Mouse (Mus musculus) neural tube, embryonic 14.5 days (tissue): Measurements from ENCODE around the gene Bard1. TPM values are rescaled to one million over a fixed set of nuclear protein-coding genes. Genes with fewer than 3 reads are reported as not detected.

Experiments used
- ATAC-seq: fragments of 200-750 bp; cut with Nextera tagmentation; 2 replicates; pipeline ENCODE4 v1.8.0; 2017; ENCODE audit warnings: low read depth, mild to moderate bottlenecking, moderate TSS enrichment, moderate library complexity
- H3K27ac ChIP-seq: fragments of 300-500 bp; sonication (generic); 2 replicates; pipeline ENCODE4 v1.5.1; 2014; ENCODE audit warnings: low read depth, mild to moderate bottlenecking, control low read depth, low read length, moderate library complexity, mixed read lengths
- H3K27me3 ChIP-seq: fragments of 300-500 bp; sonication (generic); 2 replicates; pipeline ENCODE4 v1.6.1; 2014; ENCODE audit warnings: low read length; ENCODE audit not compliant: control insufficient read depth, insufficient read depth
- H3K36me3 ChIP-seq: fragments of 300-500 bp; sonication (generic); 2 replicates; pipeline ENCODE4 v1.6.1; 2014; ENCODE audit warnings: low read length, mixed read lengths; ENCODE audit not compliant: control insufficient read depth, insufficient read depth
- H3K4me1 ChIP-seq: fragments of 300-500 bp; sonication (generic); 2 replicates; pipeline ENCODE4 v1.6.1; 2014; ENCODE audit warnings: low read length; ENCODE audit not compliant: control insufficient read depth, insufficient read depth
- H3K4me2 ChIP-seq: fragments of 300-500 bp; sonication (generic); 2 replicates; pipeline ENCODE4 v1.6.1; 2014; ENCODE audit warnings: mild to moderate bottlenecking, low read depth, low read length, control low read depth
- H3K4me3 ChIP-seq: fragments of 300-500 bp; sonication (generic); 2 replicates; pipeline ENCODE4 v1.5.1; 2014; ENCODE audit warnings: low read depth, low read length, control low read depth, mixed read lengths
- H3K9ac ChIP-seq: fragments of 300-500 bp; sonication (generic); replicated peaks from 2 replicates; pipeline ENCODE4 v1.6.1; 2014; ENCODE audit warnings: low read depth, mild to moderate bottlenecking, control low read depth, low read length, mixed read lengths
- H3K9me3 ChIP-seq: fragments of 300-500 bp; sonication (generic); 2 replicates; pipeline ENCODE4 v1.6.1; 2016; ENCODE audit warnings: low read length; ENCODE audit not compliant: control insufficient read depth
- WGBS: fragments of 180-500 bp; shearing (Covaris S2); extraction: QIAGEN DNeasy Blood & Tissue Kit; methylation state at CpG from one replicate; pipeline ENCODE4 v1.1.7; 2014; 5-methylcytosine and 5-hydroxymethylcytosine counted together
- polyA plus RNA-seq: library from polyadenylated mRNA; unstranded; fragments of >200 nt; fragmentation: Nextera tagmentation; extraction: Ambion mirVana; gene quantifications from 2 replicates; pipeline ENCODE4 v1.2.1, GENCODE M21; 2014

Bard1 gene
- polyA plus RNA-seq, 1 experiment from 2014 or later: 0.58 TPM

GRCm38 (mm10) chr1:71063885-71064492 is 39.0 kb downstream of the Bard1 start:
- WGBS: 49% methylated on average over 16 of the region's 16 CpGs
- ATAC-seq: peak; percentile 79
- no peaks in the 10 kb centered on the region for H3K9me3 ChIP-seq
- H3K9ac ChIP-seq: no peak overlapping the region
- H3K27me3 ChIP-seq: no peaks in the 10 kb centered on the region
- H3K4me1 ChIP-seq: 0 out of 2 replicates have a peak, but pooled peaks cover 9% of the 10 kb centered on the region
- no peaks in the 10 kb centered on the region for H3K36me3 ChIP-seq
- no peak overlapping the region for H3K4me3 ChIP-seq
- no peak overlapping the region for H3K27ac ChIP-seq
- H3K4me2 ChIP-seq: no peak overlapping the region

GRCm38 (mm10) chr1:71056143-71056542 is 46.8 kb downstream of the Bard1 start:
- WGBS: 70% methylated on average over 4 of the region's 4 CpGs
- ATAC-seq: no peak

GRCm38 (mm10) chr1:71055454-71055853 is 47.5 kb downstream of the Bard1 start:
- Histone ChIP-seq H3K9ac (no peak overlapping the region), H3K9me3 (no peaks in the 10 kb centered on the region), H3K36me3 (no peaks in the 10 kb centered on the region), H3K4me1 (no peaks in the 10 kb centered on the region), H3K27me3 (no peaks in the 10 kb centered on the region), H3K4me3 (no peak overlapping the region), H3K27ac (no peak overlapping the region), H3K4me2 (no peak overlapping the region)
- 73% methylated on average over 1 of the region's 1 CpGs for WGBS
- ATAC-seq: no peak

More at GRCm38 (mm10) chr1:71056143-71056542, 46.8 kb downstream of the Bard1 start:
- Histone ChIP-seq H3K36me3 (no peaks in the 10 kb centered on the region), H3K4me2 (no peak overlapping the region), H3K9me3 (no peaks in the 10 kb centered on the region), H3K27me3 (no peaks in the 10 kb centered on the region), H3K9ac (no peak overlapping the region), H3K27ac (no peak overlapping the region), H3K4me3 (no peak overlapping the region), H3K4me1 (no peaks in the 10 kb centered on the region)

GRCm38 (mm10) chr1:71052756-71053155 is 50.2 kb downstream of the Bard1 start:
- no peak overlapping the region for H3K27ac ChIP-seq
- no peaks in the 10 kb centered on the region for H3K4me1 ChIP-seq
- H3K9me3 ChIP-seq: no peaks in the 10 kb centered on the region
- 90% methylated on average over 2 of the region's 2 CpGs for WGBS
- H3K9ac ChIP-seq: no peak overlapping the region
- no peak overlapping the region for H3K4me3 ChIP-seq
- H3K36me3 ChIP-seq: no peaks in the 10 kb centered on the region
- ATAC-seq: no peak
- no peaks in the 10 kb centered on the region for H3K27me3 ChIP-seq
- H3K4me2 ChIP-seq: no peak overlapping the region

- H3K4me1 ChIP-seq: no peaks in the 10 kb centered on the region
- no peak overlapping the region for H3K4me2 ChIP-seq
- no peak overlapping the region for H3K9ac ChIP-seq
- ATAC-seq: no peak
- H3K36me3 ChIP-seq: no peaks in the 10 kb centered on the region
- H3K4me3 ChIP-seq: no peak overlapping the region
- WGBS: 97% methylated on average over 3 of the region's 3 CpGs
- no peaks in the 10 kb centered on the region for H3K27me3 ChIP-seq
- no peak overlapping the region for H3K27ac ChIP-seq
- no peaks in the 10 kb centered on the region for H3K9me3 ChIP-seq
Measured at GRCm38 (mm10) chr1:71052252-71052651, 50.7 kb downstream of the Bard1 start.

GRCm38 (mm10) chr1:71045141-71045540 is 57.8 kb downstream of the Bard1 start:
- Histone ChIP-seq H3K36me3 (no peaks in the 10 kb centered on the region), H3K4me3 (no peak overlapping the region), H3K9ac (no peak overlapping the region), H3K4me1 (no peaks in the 10 kb centered on the region), H3K27ac (no peak overlapping the region), H3K27me3 (no peaks in the 10 kb centered on the region), H3K4me2 (no peak overlapping the region), H3K9me3 (no peaks in the 10 kb centered on the region)
- WGBS: 95% methylated on average over 2 of the region's 2 CpGs
- ATAC-seq: no peak

GRCm38 (mm10) chr1:71043951-71044350 is 59.0 kb downstream of the Bard1 start:
- Histone ChIP-seq H3K9me3 (no peaks in the 10 kb centered on the region), H3K27ac (no peak overlapping the region), H3K4me3 (no peak overlapping the region), H3K9ac (no peak overlapping the region), H3K27me3 (no peaks in the 10 kb centered on the region), H3K4me1 (no peaks in the 10 kb centered on the region), H3K36me3 (no peaks in the 10 kb centered on the region), H3K4me2 (no peak overlapping the region)
- ATAC-seq: no peak
- 92% methylated on average over 3 of the region's 3 CpGs for WGBS

GRCm38 (mm10) chr1:71036999-71037398 is 65.9 kb downstream of the Bard1 start:
- ATAC-seq: no peak
- Histone ChIP-seq H3K9me3 (no peaks in the 10 kb centered on the region), H3K4me1 (no peaks in the 10 kb centered on the region), H3K36me3 (no peaks in the 10 kb centered on the region), H3K27ac (no peak overlapping the region), H3K4me3 (no peak overlapping the region), H3K27me3 (no peaks in the 10 kb centered on the region), H3K4me2 (no peak overlapping the region), H3K9ac (no peak overlapping the region)
- 57% methylated on average over 7 of the region's 7 CpGs for WGBS

GRCm38 (mm10) chr1:71035565-71035964 is 67.4 kb downstream of the Bard1 start:
- no peak for ATAC-seq
- WGBS: 48% methylated on average over 1 of the region's 1 CpGs
- Histone ChIP-seq H3K27ac (no peak overlapping the region), H3K4me2 (no peak overlapping the region), H3K4me1 (no peaks in the 10 kb centered on the region), H3K4me3 (no peak overlapping the region), H3K9ac (no peak overlapping the region), H3K9me3 (no peaks in the 10 kb centered on the region), H3K27me3 (no peaks in the 10 kb centered on the region), H3K36me3 (no peaks in the 10 kb centered on the region)
